Mouse (Mus musculus): ENCODE measurements around the gene St3gal2.

- no peak for TF ChIP-seq CTCF (IDR thresholded peaks at IDR 0.05; ENCODE audit: borderline replicate concordance, insufficient read depth, low read length)
- no peak for TF ChIP-seq POLR2A (IDR thresholded peaks at IDR 0.05; ENCODE audit: low read depth, low read length)
These were observed 37.9 kb upstream of the St3gal2 start for GRCm38 (mm10) chr8:110881741-110882310.
